Mouse (Mus musculus): ENCODE data around the gene Adgra1.

DNA sequence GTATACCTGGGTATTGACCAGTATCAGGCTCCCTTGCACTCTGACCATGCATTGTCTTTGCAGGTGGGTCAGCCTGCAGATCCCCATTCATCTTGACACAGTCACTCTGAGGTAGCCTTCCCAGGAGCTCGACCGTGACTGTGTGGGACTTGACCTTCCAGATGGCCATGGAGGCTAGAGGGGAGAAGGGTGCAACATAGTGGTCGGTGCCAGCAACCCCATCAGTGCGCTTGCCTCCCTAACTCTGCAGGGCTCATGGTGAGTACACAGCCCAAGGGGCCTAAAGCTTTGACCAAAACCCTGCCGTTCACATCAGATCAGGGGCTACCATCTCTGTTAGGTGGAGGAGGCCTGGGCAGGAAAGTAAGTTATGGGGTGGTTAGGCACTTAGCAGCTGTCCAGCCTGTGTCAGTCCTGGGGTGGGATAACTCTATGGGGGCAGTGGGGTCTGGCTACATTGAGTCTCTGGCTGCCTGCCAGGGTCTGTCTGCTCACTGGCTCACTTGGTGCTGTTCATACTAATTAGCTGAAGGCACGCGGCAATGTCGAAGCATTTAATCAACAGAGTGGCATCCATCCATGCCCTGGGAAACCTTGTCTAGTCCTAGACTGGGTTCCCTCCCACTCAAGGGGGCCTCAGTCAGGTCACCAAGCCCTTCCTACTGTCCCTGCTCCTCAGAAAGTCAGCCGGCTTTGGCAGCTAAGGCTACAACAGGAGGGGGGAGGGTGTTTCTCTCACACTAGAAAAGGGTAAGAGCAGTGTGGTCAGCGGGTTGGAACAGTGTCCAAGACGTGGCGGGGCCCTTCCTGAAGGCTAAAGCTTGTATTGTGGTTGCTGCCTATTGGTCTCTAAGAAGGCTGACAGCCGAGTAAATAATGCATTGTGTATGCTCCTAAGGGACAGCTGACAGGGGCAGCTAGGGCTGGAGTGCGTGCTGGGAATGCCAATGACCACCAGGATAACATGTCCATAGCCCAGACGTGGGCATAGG lies 1.5 kb downstream of the Adgra1 start:
- TF ChIP-seq CTCF (IDR thresholded peaks at IDR 0.05; ENCODE audit: low read depth): no peak
- TF ChIP-seq EP300 (IDR thresholded peaks at IDR 0.05; ENCODE audit: low read depth): no peak

Data from heart, postnatal 0 days (tissue).